Mouse (Mus musculus) kidney, adult 2 months (tissue): ENCODE measurements around the gene Hint2.

Source experiments
- CTCF ChIP-seq: fragments of 200-500 bp; conservative IDR thresholded peaks from 2 replicates; pipeline ENCODE4 v1.5.1; 2011; ENCODE audit warnings: low read depth, mild to moderate bottlenecking, control low read depth, low read length, moderate library complexity, mixed read lengths; ENCODE audit not compliant: insufficient read depth, insufficient read length
- POLR2A ChIP-seq: fragments of 200-500 bp; IDR thresholded peaks from one replicate; pipeline ENCODE4 v1.6.1; 2011; ENCODE audit warnings: low read depth, low read length, control low read depth

DNA sequence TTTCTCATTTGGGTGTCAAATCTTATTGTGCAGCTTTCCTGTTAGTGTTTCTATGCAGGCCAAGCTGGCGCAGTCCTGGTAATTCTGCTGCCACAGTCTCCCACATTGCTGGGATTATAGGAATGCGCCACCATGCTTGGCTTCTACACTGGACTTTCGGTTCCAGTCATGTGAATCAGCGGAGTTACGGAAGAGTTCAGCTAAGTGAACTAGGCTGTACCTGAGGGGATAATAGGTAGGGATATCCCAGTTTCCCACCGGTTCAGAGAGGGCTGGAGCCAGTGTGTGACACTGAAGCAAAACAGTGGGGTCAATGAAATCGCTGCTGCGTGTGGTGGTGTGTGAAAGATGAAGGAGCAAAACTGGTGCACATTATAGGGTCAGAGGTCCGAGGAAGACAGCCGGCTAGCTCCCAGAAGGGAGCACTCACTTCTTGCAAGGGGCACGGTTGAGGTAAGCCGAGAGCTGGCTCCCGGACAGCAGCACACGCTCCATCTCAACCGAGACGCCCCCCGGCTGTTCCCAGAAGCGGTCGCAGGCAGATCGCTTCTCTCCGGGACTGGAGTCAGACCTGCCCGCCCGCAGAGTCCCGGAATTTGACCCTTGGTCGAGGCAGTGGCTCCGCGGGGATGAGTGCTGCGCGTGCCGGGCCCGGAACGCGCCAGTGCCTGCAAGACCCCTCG lies 469 bp downstream of the Hint2 start:
- no peak for TF ChIP-seq CTCF
- no peak for TF ChIP-seq POLR2A
